33 mouse cellular contexts compared by ENCODE assay signal in the genomic region with DNA sequence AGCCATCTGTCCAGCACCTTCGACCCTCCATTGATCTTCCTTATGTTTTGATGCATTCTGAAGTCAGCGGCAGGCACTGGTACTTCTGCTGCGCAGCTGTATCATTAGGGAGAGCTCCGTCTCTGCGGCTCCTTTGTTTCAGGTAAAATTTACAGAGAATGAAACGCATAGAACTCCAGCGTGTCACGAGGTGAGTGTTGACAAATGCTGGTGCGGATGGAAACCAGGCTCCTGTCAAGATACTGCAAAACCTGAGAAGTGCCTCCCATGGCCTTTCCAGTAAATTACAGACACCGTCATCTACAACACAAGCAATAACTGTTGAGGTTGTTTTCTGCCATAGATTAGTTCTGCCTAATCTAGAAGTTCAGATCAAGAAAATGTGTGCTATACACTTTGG.
A peak's percentile ranks its signal among the peaks of the same experiment; 100 is the strongest.
DNase-seq lines count a peak whose midpoint lies in the region; ATAC-seq lines count a peak whose summit lies in the region.
"Had no signal": no experiment of that assay in that cellular context is flagged by ENCODE, and none has a peak within 500 bp of the region (broad histone marks: within the 10 kb centered on the region; RNA-seq: fewer than 3 reads in every experiment).

No protein-coding gene starts in this region.

- no peak overlapping the region for H3K4me3 ChIP-seq in heart, embryonic 11.5 days (ENCODE audit: low read depth, low read length)
- H3K4me3 ChIP-seq in heart, embryonic 16.5 days (ENCODE audit: low read length) = no peak overlapping the region
- H3K4me3 ChIP-seq in limb, embryonic 10.5 days = no peak overlapping the region
- H3K4me3 ChIP-seq in liver, embryonic 11.5 days (ENCODE audit: low read depth, low read length) = no peak overlapping the region
- H3K4me3 ChIP-seq: embryonic facial prominence, embryonic 10.5 days; embryonic facial prominence, embryonic 15.5 days; forebrain, embryonic 12.5 days; hindbrain, embryonic 15.5 days; left cerebral cortex, adult 2 months; liver, embryonic 13.5 days; megakaryocyte, embryonic 14.5 days; neural tube, embryonic 12.5 days had no signal

- H3K4me1 ChIP-seq in heart, embryonic 11.5 days (ENCODE audit: control insufficient read depth, insufficient read depth, low read length) = peaks cover 16% of the 10 kb centered on the region; the same call in 1 of the 2 replicates
- H3K4me1 ChIP-seq in heart, embryonic 16.5 days (ENCODE audit: control insufficient read depth, insufficient read depth, low read length) = peaks cover 15% of the 10 kb centered on the region; the same call in 1 of the 2 replicates
- peaks cover 42% of the 10 kb centered on the region for H3K4me1 ChIP-seq in limb, embryonic 10.5 days
- no peaks in the 10 kb centered on the region for H3K4me1 ChIP-seq in liver, embryonic 11.5 days (replicated peaks; ENCODE audit: control insufficient read depth, insufficient read depth, low read length)
- H3K4me1 ChIP-seq: liver, embryonic 13.5 days; megakaryocyte, embryonic 14.5 days had no signal

- no peaks in the 10 kb centered on the region for H3K9me3 ChIP-seq in heart, embryonic 11.5 days (replicated peaks; ENCODE audit: control insufficient read depth, low read length)
- H3K9me3 ChIP-seq in heart, embryonic 16.5 days (replicated peaks; ENCODE audit: control insufficient read depth, low read length) = 0 out of 2 replicates have a peak, but pooled peaks cover 4% of the 10 kb centered on the region
- no peaks in the 10 kb centered on the region for H3K9me3 ChIP-seq in limb, embryonic 10.5 days (replicated peaks)
- H3K9me3 ChIP-seq in liver, embryonic 11.5 days (ENCODE audit: control insufficient read depth, low read length) = no peaks in the 10 kb centered on the region
- H3K9me3 ChIP-seq: embryonic facial prominence, embryonic 10.5 days; embryonic facial prominence, embryonic 15.5 days; forebrain, embryonic 12.5 days; hindbrain, embryonic 15.5 days; neural tube, embryonic 12.5 days had no signal

- WGBS in heart, embryonic 11.5 days (ENCODE audit: insufficient replicate concordance) = 23% methylated on average over 10 of the region's 10 CpGs
- WGBS in heart, embryonic 16.5 days = 25% methylated on average over 10 of the region's 10 CpGs
- WGBS in limb, embryonic 10.5 days = 49% methylated on average over 10 of the region's 10 CpGs
- WGBS in liver, embryonic 11.5 days = 59% methylated on average over 10 of the region's 10 CpGs

- H3K27ac ChIP-seq in heart, embryonic 11.5 days (ENCODE audit: low read depth, low read length) = no peak overlapping the region
- no peak overlapping the region for H3K27ac ChIP-seq in heart, embryonic 16.5 days (ENCODE audit: low read length)
- no peak overlapping the region for H3K27ac ChIP-seq in limb, embryonic 10.5 days
- no peak overlapping the region for H3K27ac ChIP-seq in liver, embryonic 11.5 days (ENCODE audit: low read depth, low read length)
- H3K27ac ChIP-seq: embryonic facial prominence, embryonic 10.5 days; embryonic facial prominence, embryonic 15.5 days; forebrain, embryonic 12.5 days; hindbrain, embryonic 15.5 days; left cerebral cortex, adult 2 months; liver, embryonic 13.5 days; neural tube, embryonic 12.5 days; stomach, postnatal 0 days had no signal

- no peaks in the 10 kb centered on the region for H3K27me3 ChIP-seq in heart, embryonic 11.5 days (ENCODE audit: control insufficient read depth, insufficient read depth, low read length)
- H3K27me3 ChIP-seq in heart, embryonic 16.5 days (ENCODE audit: control insufficient read depth, insufficient read depth, low read length) = no peaks in the 10 kb centered on the region
- H3K27me3 ChIP-seq in limb, embryonic 10.5 days (ENCODE audit: low read depth, poor library complexity, severe bottlenecking) = no peaks in the 10 kb centered on the region; the same call in 1 of the 2 replicates
- H3K27me3 ChIP-seq in liver, embryonic 11.5 days (replicated peaks; ENCODE audit: control insufficient read depth, insufficient read depth, low read length) = no peaks in the 10 kb centered on the region
- H3K27me3 ChIP-seq: forebrain, embryonic 12.5 days; hindbrain, embryonic 15.5 days; liver, embryonic 13.5 days; megakaryocyte, embryonic 14.5 days; neural tube, embryonic 12.5 days had no signal

- ATAC-seq in heart, embryonic 11.5 days (replicated peaks; ENCODE audit: insufficient number of reproducible peaks, low FRiP score, low TSS enrichment) = no peak
- ATAC-seq in heart, embryonic 16.5 days (replicated peaks; ENCODE audit: extremely low read depth, insufficient read depth, low FRiP score) = no peak
- no peak for ATAC-seq in liver, embryonic 11.5 days (replicated peaks; ENCODE audit: low FRiP score)
- ATAC-seq: activated CD4-positive, CD25-positive, alpha-beta regulatory T cell, adult 4 months; forebrain, postnatal 0 days; inflammation-experienced regulatory T-cells, adult 6 months; lung, postnatal 0 days had no signal

- peak overlapping the region; percentile 9; the same call in 1 of the 2 replicates for H3K4me2 ChIP-seq in heart, embryonic 11.5 days
- peak overlapping the region; percentile 5; the same call in 1 of the 2 replicates for H3K4me2 ChIP-seq in heart, embryonic 16.5 days (ENCODE audit: low read depth, low read length)
- no peak overlapping the region for H3K4me2 ChIP-seq in liver, embryonic 11.5 days
- H3K4me2 ChIP-seq: embryonic facial prominence, embryonic 15.5 days; forebrain, embryonic 12.5 days; hindbrain, embryonic 15.5 days; liver, embryonic 13.5 days; neural tube, embryonic 12.5 days had no signal

- DNase-seq in heart, postnatal 25 days (ENCODE audit: low spot score) = no peak
- no peak for DNase-seq in heart, postnatal 36 days
- DNase-seq in forelimb bud, embryonic 11.5 days (ENCODE audit: low read depth, low spot score) = peak; percentile 52
- DNase-seq in limb, embryonic 10.5 days (ENCODE audit: low spot score) = peak; percentile 49
- DNase-seq in liver, embryonic 11.5 days (ENCODE audit: low spot score) = no peak
- DNase-seq: adrenal gland, adult 2 months; adrenal gland, postnatal 36 days; cerebellum, adult 18-20 months; cerebellum, postnatal 10 days; forebrain, postnatal 0 days; gastrocnemius, postnatal 10 days; kidney, adult 11 months; kidney, postnatal 14 days; liver, embryonic 13.5 days; lung, adult 18-20 months; lung, postnatal 4 days; midbrain, embryonic 14.5 days; right cerebral cortex, postnatal 4 days; thymus, adult 18-20 months; thymus, postnatal 25 days had no signal

- no peaks in the 10 kb centered on the region for H3K36me3 ChIP-seq in heart, embryonic 11.5 days (ENCODE audit: control insufficient read depth, insufficient read depth, low read length)
- no peaks in the 10 kb centered on the region for H3K36me3 ChIP-seq in heart, embryonic 16.5 days (ENCODE audit: control insufficient read depth, insufficient read depth)
- H3K36me3 ChIP-seq in limb, embryonic 10.5 days = no peaks in the 10 kb centered on the region
- H3K36me3 ChIP-seq in liver, embryonic 11.5 days (ENCODE audit: control insufficient read depth, insufficient read depth, low read length) = no peaks in the 10 kb centered on the region
- H3K36me3 ChIP-seq: embryonic facial prominence, embryonic 10.5 days; embryonic facial prominence, embryonic 15.5 days; forebrain, embryonic 12.5 days; hindbrain, embryonic 15.5 days; liver, embryonic 13.5 days; neural tube, embryonic 12.5 days had no signal

- intact Hi-C loops in heart, postnatal 25 days (cut with DNase I) = no loop called here
- intact Hi-C loops in heart, postnatal 36 days (cut with DNase I) = no loop called here

- no peak overlapping the region for H3K9ac ChIP-seq in heart, embryonic 11.5 days (ENCODE audit: low read depth, low read length)
- no peak overlapping the region for H3K9ac ChIP-seq in heart, embryonic 16.5 days (ENCODE audit: low read length)
- no peak overlapping the region for H3K9ac ChIP-seq in liver, embryonic 11.5 days (ENCODE audit: low read depth, low read length)
- H3K9ac ChIP-seq: embryonic facial prominence, embryonic 15.5 days; forebrain, embryonic 12.5 days; forebrain, postnatal 0 days; hindbrain, embryonic 15.5 days; liver, embryonic 13.5 days; neural tube, embryonic 12.5 days had no signal

Comparison
In these comparisons a context has a peak if more than half of its experiments do, and no peak if none do; other contexts are left out.
1. DNase-seq: peak in forelimb bud, embryonic 11.5 days (single experiment) and limb, embryonic 10.5 days (single experiment); none in heart, postnatal 25 days (single experiment), heart, postnatal 36 days (0 of 2) and liver, embryonic 11.5 days (single experiment).